Mouse (Mus musculus) heart, postnatal 0 days (tissue): ENCODE measurements at regions not wholly inside any gene's neighbourhood (a gene's known extent, or its start where the extent isn't known, plus 50 kb on each side); places are given as distances from the start of the nearest gene placed in this dataset.

ENCODE experiments used
- ATAC-seq: fragments of 200-750 bp; cut with Nextera tagmentation; 2 replicates; pipeline ENCODE4 v1.8.0; 2017; ENCODE audit warnings: low read depth, moderate number of reproducible peaks, moderate library complexity; ENCODE audit not compliant: insufficient read depth
- DNase-seq: peaks from one replicate; pipeline ENCODE4 v3.0.0-alpha.2; 2016; ENCODE audit warnings: low spot score
- H3K27ac ChIP-seq: fragments of 300-500 bp; sonication (generic); 2 replicates; pipeline ENCODE4 v1.5.1; 2014; ENCODE audit warnings: low read depth, mild to moderate bottlenecking
- H3K27me3 ChIP-seq: fragments of 300-500 bp; sonication (generic); 2 replicates; pipeline ENCODE4 v1.6.1; 2014; ENCODE audit warnings: low read length, mixed read lengths; ENCODE audit not compliant: control insufficient read depth, insufficient read depth
- H3K36me3 ChIP-seq: fragments of 300-500 bp; sonication (generic); replicated peaks from 2 replicates; pipeline ENCODE4 v1.6.1; 2014; ENCODE audit warnings: low read length, mixed read lengths; ENCODE audit not compliant: control insufficient read depth, insufficient read depth
- H3K4me1 ChIP-seq: fragments of 300-500 bp; sonication (generic); 2 replicates; pipeline ENCODE4 v1.6.1; 2014; ENCODE audit warnings: antibody characterized with exemption; ENCODE audit not compliant: control insufficient read depth, insufficient read depth
- H3K4me2 ChIP-seq: fragments of 300-500 bp; sonication (generic); 2 replicates; pipeline ENCODE4 v1.6.1; 2014; ENCODE audit warnings: low read depth, mild to moderate bottlenecking, low read length, moderate library complexity
- H3K4me3 ChIP-seq: fragments of 300-500 bp; sonication (generic); 2 replicates; pipeline ENCODE4 v1.5.1; 2014; ENCODE audit warnings: low read depth, low read length
- H3K9ac ChIP-seq: fragments of 300-500 bp; sonication (generic); replicated peaks from 2 replicates; pipeline ENCODE4 v1.6.1; 2014; ENCODE audit warnings: low read depth, low read length, mixed read lengths
- H3K9me3 ChIP-seq: fragments of 300-500 bp; sonication (generic); replicated peaks from 2 replicates; pipeline ENCODE4 v1.6.1; 2016; ENCODE audit warnings: low read length; ENCODE audit not compliant: control insufficient read depth
- CTCF ChIP-seq: IDR thresholded peaks from 2 replicates; pipeline ENCODE4 v1.5.1; 2016; ENCODE audit warnings: antibody characterized with exemption, control low read depth, low read depth
- EP300 ChIP-seq: IDR thresholded peaks from 2 replicates; pipeline ENCODE4 v1.6.1; 2016; ENCODE audit warnings: antibody characterized with exemption, low read depth
- WGBS: fragments of 180-500 bp; shearing (Covaris S2); extraction: QIAGEN DNeasy Blood & Tissue Kit; methylation state at CpG from one replicate; pipeline ENCODE4 v1.1.7; 2014; 5-methylcytosine and 5-hydroxymethylcytosine counted together

GRCm38 (mm10) chr10:30257889-30258288 is 57.5 kb upstream of the Cenpw start:
- Histone ChIP-seq H3K27me3 (no peaks in the 10 kb centered on the region), H3K4me3 (no peak overlapping the region), H3K27ac (no peak overlapping the region), H3K9ac (no peak overlapping the region), H3K36me3 (no peaks in the 10 kb centered on the region), H3K4me2 (no peak overlapping the region), H3K9me3 (no peaks in the 10 kb centered on the region), H3K4me1 (no peaks in the 10 kb centered on the region)
- WGBS, result 64% methylated on average over 4 of the region's 4 CpGs
- ATAC-seq (no peak), DNase-seq (no peak)
- TF ChIP-seq EP300, result no peak
- no peak for TF ChIP-seq CTCF
